8 mouse cellular contexts compared by ENCODE assay signal in genomic region chr14:74643296-74643695, GRCm38 (mm10). TPM values are rescaled to one million over a fixed set of nuclear protein-coding genes. Genes with fewer than 3 reads are reported as not detected.
DNase-seq lines count a peak whose midpoint lies in the region; ATAC-seq and TF ChIP-seq lines count a peak whose summit lies in the region.

No protein-coding gene starts in this region.

- no peak for ATAC-seq in embryonic facial prominence, embryonic 15.5 days (ENCODE audit: insufficient number of reproducible peaks, low FRiP score, low TSS enrichment, low read depth)
- no peak for ATAC-seq in limb, embryonic 13.5 days (ENCODE audit: low FRiP score, low read depth)
- ATAC-seq in midbrain, embryonic 15.5 days (replicated peaks) = peak; percentile 57

- no peak for TF ChIP-seq POLR2A in bone marrow, adult 2 months (IDR thresholded peaks at IDR 0.05; ENCODE audit: borderline replicate concordance, control insufficient read depth, low read depth, low read length)

- peak; percentile 97 for DNase-seq in 416B (ENCODE audit: low read depth)
- DNase-seq in heart, adult 9 months (ENCODE audit: low spot score in 2 of 2) = peak; percentile 56 to 70
- peak; percentile 84 for DNase-seq in kidney, adult 9 months
- DNase-seq in spleen, adult 18-20 months = peak; percentile 38 to 75

- no peak overlapping the region for H3K9ac ChIP-seq in embryonic facial prominence, embryonic 15.5 days
- 0 out of 2 replicates have a peak overlapping the region, but pooled peaks have one; percentile 8 for H3K9ac ChIP-seq in limb, embryonic 13.5 days
- H3K9ac ChIP-seq in midbrain, embryonic 15.5 days = no peak overlapping the region

- 0 out of 2 replicates have a peak, but pooled peaks cover 10% of the 10 kb centered on the region for H3K27me3 ChIP-seq in embryonic facial prominence, embryonic 15.5 days
- H3K27me3 ChIP-seq in limb, embryonic 13.5 days = peaks cover 50% of the 10 kb centered on the region
- H3K27me3 ChIP-seq in midbrain, embryonic 15.5 days (replicated peaks) = no peaks in the 10 kb centered on the region

- no peaks in the 10 kb centered on the region for H3K9me3 ChIP-seq in embryonic facial prominence, embryonic 15.5 days (replicated peaks)
- H3K9me3 ChIP-seq in limb, embryonic 13.5 days = no peaks in the 10 kb centered on the region
- no peaks in the 10 kb centered on the region for H3K9me3 ChIP-seq in midbrain, embryonic 15.5 days

- H3K36me3 ChIP-seq in embryonic facial prominence, embryonic 15.5 days = no peaks in the 10 kb centered on the region
- H3K36me3 ChIP-seq in limb, embryonic 13.5 days = no peaks in the 10 kb centered on the region
- no peaks in the 10 kb centered on the region for H3K36me3 ChIP-seq in midbrain, embryonic 15.5 days (replicated peaks)

- peak overlapping the region; percentile 57 for H3K4me3 ChIP-seq in bone marrow, adult 2 months (replicated peaks; ENCODE audit: control insufficient read depth, low read depth, low read length)
- peak overlapping the region; percentile 46 for H3K4me3 ChIP-seq in embryonic facial prominence, embryonic 15.5 days (replicated peaks)
- H3K4me3 ChIP-seq in limb, embryonic 13.5 days = peak overlapping the region; percentile 46
- H3K4me3 ChIP-seq in midbrain, embryonic 15.5 days = peak overlapping the region; percentile 37

- peak overlapping the region; percentile 39 for H3K4me2 ChIP-seq in embryonic facial prominence, embryonic 15.5 days (replicated peaks)
- H3K4me2 ChIP-seq in limb, embryonic 13.5 days (replicated peaks) = peak overlapping the region; percentile 79
- peak overlapping the region; percentile 63 for H3K4me2 ChIP-seq in midbrain, embryonic 15.5 days

- peaks cover 7% of the 10 kb centered on the region; the same call in 1 of the 2 replicates for H3K4me1 ChIP-seq in bone marrow, adult 2 months (ENCODE audit: control insufficient read depth, insufficient read depth, low read length)
- H3K4me1 ChIP-seq in embryonic facial prominence, embryonic 15.5 days = peaks cover 16% of the 10 kb centered on the region
- peaks cover 7% of the 10 kb centered on the region for H3K4me1 ChIP-seq in limb, embryonic 13.5 days
- H3K4me1 ChIP-seq in midbrain, embryonic 15.5 days = peaks cover 15% of the 10 kb centered on the region; the same call in 1 of the 2 replicates

- H3K27ac ChIP-seq in bone marrow, adult 2 months (ENCODE audit: control insufficient read depth, insufficient read depth, low read depth, low read length, poor library complexity) = no peak overlapping the region
- no peak overlapping the region for H3K27ac ChIP-seq in embryonic facial prominence, embryonic 15.5 days (replicated peaks)
- no peak overlapping the region for H3K27ac ChIP-seq in limb, embryonic 13.5 days
- H3K27ac ChIP-seq in midbrain, embryonic 15.5 days = no peak overlapping the region

- WGBS in bone marrow, adult 2 months = 0% methylated on average over 4 of the region's 4 CpGs
- WGBS in embryonic facial prominence, embryonic 15.5 days = 4% methylated on average over 4 of the region's 4 CpGs
- WGBS in limb, embryonic 13.5 days = 2% methylated on average over 4 of the region's 4 CpGs
- WGBS in midbrain, embryonic 15.5 days = under 1% methylated on average over 4 of the region's 4 CpGs

- peak; percentile 94 for TF ChIP-seq CTCF in bone marrow, adult 2 months (IDR thresholded peaks at IDR 0.05; ENCODE audit: control insufficient read depth, insufficient read depth, low read length)

RNA-seq across cellular contexts. Expression of gene Htr2a, which starts 2.7 kb away (rescaled TPM):
- 0.40 and 1.6 TPM in 2 replicates for polyA plus RNA-seq in bone marrow, adult 2 months (2011; ENCODE audit: insufficient read depth, insufficient read length, low replicate concordance, missing spikeins)
- polyA plus RNA-seq in embryonic facial prominence, embryonic 15.5 days (2015; fragmentation: Nextera tagmentation; extraction: Ambion mirVana) = 0.55 and 0.71 TPM in 2 replicates
- 0.57 and 0.81 TPM in 2 replicates for polyA plus RNA-seq in limb, embryonic 13.5 days (2015; fragmentation: Nextera tagmentation; extraction: Ambion mirVana)
- polyA plus RNA-seq in midbrain, embryonic 15.5 days (2015; fragmentation: Nextera tagmentation; extraction: Ambion mirVana) = 2.1 and 2.5 TPM in 2 replicates
